Mouse (Mus musculus): ENCODE results near the gene Btbd35f14.
"Not testable (repeated sequence)": the region's sequence is repeated elsewhere in the genome, so short reads cannot be mapped to it uniquely, and the experiment has no call there.

The Btbd35f14 gene

GRCm38 (mm10) chrX:33702249-33702648, at the start of gene Btbd35f14:
Btbd35f14 (minus strand) TSS chrX:33702349.
- DNase-seq (ENCODE audit: low read depth, low spot score): not testable (repeated sequence)

- not testable (repeated sequence) for DNase-seq (ENCODE audit: low read depth, low spot score)
Observed at GRCm38 (mm10) chrX:33656872-33657271, 45.3 kb downstream of the Btbd35f14 start, which contains the start of gene Btbd35f13. Btbd35f13 (plus strand) TSS chrX:33657172.
